Mouse (Mus musculus) forebrain, embryonic 13.5 days (tissue): ENCODE data around the gene Rpf2. TPM values are rescaled to one million over a fixed set of nuclear protein-coding genes. Genes with fewer than 3 reads are reported as not detected.

Source experiments
- ATAC-seq: fragments of 200-750 bp; cut with Nextera tagmentation; 2 replicates; pipeline ENCODE4 v1.8.0; 2017
- H3K27ac ChIP-seq: fragments of 300-500 bp; sonication (generic); 2 replicates; pipeline ENCODE4 v1.5.1; 2015; ENCODE audit warnings: inconsistent platforms, mild to moderate bottlenecking, moderate library complexity
- H3K27me3 ChIP-seq: fragments of 300-500 bp; sonication (generic); 2 replicates; pipeline ENCODE4 v1.6.1; 2015; ENCODE audit warnings: mild to moderate bottlenecking, inconsistent platforms
- H3K36me3 ChIP-seq: fragments of 300-500 bp; sonication (generic); 2 replicates; pipeline ENCODE4 v1.6.1; 2015; ENCODE audit warnings: mild to moderate bottlenecking, inconsistent platforms; ENCODE audit not compliant: poor library complexity, severe bottlenecking
- H3K4me1 ChIP-seq: fragments of 300-500 bp; sonication (generic); 2 replicates; pipeline ENCODE4 v1.6.1; 2015; ENCODE audit warnings: inconsistent platforms
- H3K4me2 ChIP-seq: fragments of 300-500 bp; sonication (generic); 2 replicates; pipeline ENCODE4 v1.6.1; 2015; ENCODE audit warnings: inconsistent platforms, mild to moderate bottlenecking, moderate library complexity
- H3K4me3 ChIP-seq: fragments of 300-500 bp; sonication (generic); 2 replicates; pipeline ENCODE4 v1.5.1; 2015; ENCODE audit warnings: mild to moderate bottlenecking, inconsistent platforms
- H3K9ac ChIP-seq: fragments of 300-500 bp; sonication (generic); 2 replicates; pipeline ENCODE4 v1.6.1; 2015; ENCODE audit warnings: mild to moderate bottlenecking, inconsistent platforms
- H3K9me3 ChIP-seq: fragments of 300-500 bp; sonication (generic); replicated peaks from 2 replicates; pipeline ENCODE4 v1.6.1; 2016; ENCODE audit warnings: inconsistent platforms
- WGBS: fragments of 180-500 bp; shearing (Covaris S2); methylation state at CpG from one replicate; pipeline ENCODE4 v1.1.7; 2015; 5-methylcytosine and 5-hydroxymethylcytosine counted together
- polyA plus RNA-seq: library from polyadenylated mRNA; unstranded; fragments of >200 nt; fragmentation: Nextera tagmentation; extraction: Ambion mirVana; gene quantifications from 2 replicates; pipeline ENCODE4 v1.2.1, GENCODE M21; 2015

Gene Rpf2
- polyA plus RNA-seq, 1 experiment from 2014 or later = 84.4 TPM

GRCm38 (mm10) chr10:40237826-40238225 lies 9.0 kb downstream of the Rpf2 start:
- WGBS = 94% methylated on average over 5 of the region's 5 CpGs
- H3K4me3 ChIP-seq = no peak overlapping the region
- no peak overlapping the region for H3K9ac ChIP-seq
- no peaks in the 10 kb centered on the region for H3K27me3 ChIP-seq
- H3K36me3 ChIP-seq = peaks cover 77% of the 10 kb centered on the region
- no peak overlapping the region for H3K27ac ChIP-seq
- no peaks in the 10 kb centered on the region for H3K4me1 ChIP-seq
- H3K4me2 ChIP-seq = no peak overlapping the region
- no peak for ATAC-seq
- H3K9me3 ChIP-seq = no peaks in the 10 kb centered on the region

- WGBS = 85% methylated on average over 3 of the region's 3 CpGs
- no peak overlapping the region for H3K27ac ChIP-seq
- H3K4me1 ChIP-seq = no peaks in the 10 kb centered on the region
- no peak for ATAC-seq
- no peaks in the 10 kb centered on the region for H3K27me3 ChIP-seq
- H3K4me2 ChIP-seq = no peak overlapping the region
- H3K36me3 ChIP-seq = peaks cover 76% of the 10 kb centered on the region
- no peaks in the 10 kb centered on the region for H3K9me3 ChIP-seq
- H3K4me3 ChIP-seq = no peak overlapping the region
- H3K9ac ChIP-seq = no peak overlapping the region
These were observed 13.6 kb downstream of the Rpf2 start for GRCm38 (mm10) chr10:40233241-40233640.

GRCm38 (mm10) chr10:40232442-40232841 lies 14.4 kb downstream of the Rpf2 start:
- H3K4me3 ChIP-seq = no peak overlapping the region
- no peaks in the 10 kb centered on the region for H3K27me3 ChIP-seq
- no peaks in the 10 kb centered on the region for H3K9me3 ChIP-seq
- no peak overlapping the region for H3K27ac ChIP-seq
- WGBS = 93% methylated on average over 7 of the region's 7 CpGs
- H3K9ac ChIP-seq = no peak overlapping the region; the same call in 1 of the 2 replicates
- ATAC-seq = no peak
- H3K4me2 ChIP-seq = no peak overlapping the region
- peaks cover 73% of the 10 kb centered on the region for H3K36me3 ChIP-seq
- H3K4me1 ChIP-seq = no peaks in the 10 kb centered on the region

- 94% methylated on average over 1 of the region's 1 CpGs for WGBS
- no peak for ATAC-seq
- no peak overlapping the region for H3K4me3 ChIP-seq
- no peaks in the 10 kb centered on the region for H3K27me3 ChIP-seq
- no peak overlapping the region for H3K9ac ChIP-seq
- H3K4me1 ChIP-seq = no peaks in the 10 kb centered on the region
- H3K4me2 ChIP-seq = no peak overlapping the region
- H3K27ac ChIP-seq = no peak overlapping the region
- no peaks in the 10 kb centered on the region for H3K9me3 ChIP-seq
- peaks cover 82% of the 10 kb centered on the region for H3K36me3 ChIP-seq
These were observed 17.1 kb downstream of the Rpf2 start for GRCm38 (mm10) chr10:40229725-40230124.

- H3K4me3 ChIP-seq = no peak overlapping the region
- H3K4me2 ChIP-seq = no peak overlapping the region
- no peaks in the 10 kb centered on the region for H3K27me3 ChIP-seq
- no peak overlapping the region for H3K27ac ChIP-seq
- no peak for ATAC-seq
- no peaks in the 10 kb centered on the region for H3K4me1 ChIP-seq
- 81% methylated on average over 4 of the region's 4 CpGs for WGBS
- H3K9me3 ChIP-seq = no peaks in the 10 kb centered on the region
- H3K36me3 ChIP-seq = peaks cover 87% of the 10 kb centered on the region
- H3K9ac ChIP-seq = no peak overlapping the region
These were observed 19.1 kb downstream of the Rpf2 start for GRCm38 (mm10) chr10:40227660-40228303.

GRCm38 (mm10) chr10:40218874-40219273 lies 28.0 kb downstream of the Rpf2 start:
- Histone ChIP-seq H3K27me3 (no peaks in the 10 kb centered on the region), H3K36me3 (peaks cover 30% of the 10 kb centered on the region), H3K27ac (no peak overlapping the region), H3K9ac (no peak overlapping the region), H3K4me2 (no peak overlapping the region), H3K4me3 (no peak overlapping the region), H3K4me1 (no peaks in the 10 kb centered on the region), H3K9me3 (no peaks in the 10 kb centered on the region; the same call in 1 of the 2 replicates)
- ATAC-seq = 0 out of 2 replicates have a peak, but pooled peaks have one; percentile 36
- 82% methylated on average over 3 of the region's 3 CpGs for WGBS

GRCm38 (mm10) chr10:40212443-40213169 lies 34.2 kb downstream of the Rpf2 start:
- Histone ChIP-seq H3K4me3 (no peak overlapping the region), H3K9me3 (no peaks in the 10 kb centered on the region), H3K27me3 (no peaks in the 10 kb centered on the region), H3K27ac (no peak overlapping the region), H3K36me3 (no peaks in the 10 kb centered on the region), H3K9ac (no peak overlapping the region), H3K4me1 (no peaks in the 10 kb centered on the region), H3K4me2 (no peak overlapping the region)
- 42% methylated on average over 13 of the region's 13 CpGs for WGBS
- peak; percentile 85 for ATAC-seq

- Histone ChIP-seq H3K36me3 (no peaks in the 10 kb centered on the region), H3K4me3 (no peak overlapping the region), H3K27ac (no peak overlapping the region), H3K4me2 (no peak overlapping the region), H3K4me1 (no peaks in the 10 kb centered on the region), H3K27me3 (no peaks in the 10 kb centered on the region), H3K9ac (no peak overlapping the region), H3K9me3 (no peaks in the 10 kb centered on the region)
- WGBS = 88% methylated on average over 6 of the region's 6 CpGs
- ATAC-seq = no peak
These were observed 51.8 kb downstream of the Rpf2 start for GRCm38 (mm10) chr10:40195001-40195400.

- Histone ChIP-seq H3K9me3 (no peaks in the 10 kb centered on the region), H3K36me3 (no peaks in the 10 kb centered on the region), H3K27me3 (no peaks in the 10 kb centered on the region), H3K4me2 (no peak overlapping the region), H3K4me1 (no peaks in the 10 kb centered on the region), H3K4me3 (no peak overlapping the region), H3K27ac (no peak overlapping the region), H3K9ac (no peak overlapping the region)
- 66% methylated on average over 18 of the region's 18 CpGs for WGBS
- no peak for ATAC-seq
These were observed 54.6 kb downstream of the Rpf2 start for GRCm38 (mm10) chr10:40192010-40192935.

GRCm38 (mm10) chr10:40191338-40191979 lies 55.4 kb downstream of the Rpf2 start:
- H3K27ac ChIP-seq = no peak overlapping the region
- no peaks in the 10 kb centered on the region for H3K9me3 ChIP-seq
- H3K4me3 ChIP-seq = no peak overlapping the region
- H3K4me1 ChIP-seq = no peaks in the 10 kb centered on the region
- WGBS = 69% methylated on average over 22 of the region's 22 CpGs
- H3K4me2 ChIP-seq = no peak overlapping the region
- no peak overlapping the region for H3K9ac ChIP-seq
- H3K36me3 ChIP-seq = no peaks in the 10 kb centered on the region
- no peaks in the 10 kb centered on the region for H3K27me3 ChIP-seq
- ATAC-seq = no peak

- H3K27me3 ChIP-seq = no peaks in the 10 kb centered on the region
- H3K9me3 ChIP-seq = no peaks in the 10 kb centered on the region
- no peak for ATAC-seq
- no peaks in the 10 kb centered on the region for H3K4me1 ChIP-seq
- H3K4me3 ChIP-seq = no peak overlapping the region
- H3K36me3 ChIP-seq = no peaks in the 10 kb centered on the region
- 88% methylated on average over 8 of the region's 8 CpGs for WGBS
- H3K27ac ChIP-seq = no peak overlapping the region
- no peak overlapping the region for H3K4me2 ChIP-seq
- no peak overlapping the region for H3K9ac ChIP-seq
These were observed 56.0 kb downstream of the Rpf2 start for GRCm38 (mm10) chr10:40190871-40191270.
